Mouse (Mus musculus) urinary bladder, postnatal 0 days (tissue): ENCODE data around the gene Zscan4c. TPM values are rescaled to one million over a fixed set of nuclear protein-coding genes. Genes with fewer than 3 reads are reported as not detected.

Experiments used
- microRNA-seq: library from miRNA; unstranded; fragments of <30 nt; microRNA quantifications from one replicate; pipeline ENCODE4, GENCODE M21; 2016
- polyA plus RNA-seq: library from polyadenylated mRNA; unstranded; fragments of >200 nt; fragmentation: Nextera tagmentation; extraction: Ambion mirVana; gene quantifications from 2 replicates; pipeline ENCODE4 v1.2.1, GENCODE M21; 2015

The Zscan4c gene
- not detected in 2 replicates for polyA plus RNA-seq

GRCm38 (mm10) chr7:11005445-11005844 is at the start of gene Zscan4c:
Gene Zscan4c (plus strand): TSS chr7:11005745.

Small RNAs within 50 kb of the gene (microRNA-seq; reads per million reads assigned to microRNA genes)
- gene Mir297-1: not detected

Other genes with a start within 250 kb of the Zscan4c start
- gene Zscan4b, start 100.7 kb upstream of the Zscan4c start, polyA plus RNA-seq: not detected in 2 replicates
- gene Zscan4-ps1, start 63.9 kb downstream of the Zscan4c start, polyA plus RNA-seq: not detected in 2 replicates
- gene Zscan4d, start 160.4 kb downstream of the Zscan4c start, polyA plus RNA-seq: not detected in 2 replicates